In the genomic region with DNA sequence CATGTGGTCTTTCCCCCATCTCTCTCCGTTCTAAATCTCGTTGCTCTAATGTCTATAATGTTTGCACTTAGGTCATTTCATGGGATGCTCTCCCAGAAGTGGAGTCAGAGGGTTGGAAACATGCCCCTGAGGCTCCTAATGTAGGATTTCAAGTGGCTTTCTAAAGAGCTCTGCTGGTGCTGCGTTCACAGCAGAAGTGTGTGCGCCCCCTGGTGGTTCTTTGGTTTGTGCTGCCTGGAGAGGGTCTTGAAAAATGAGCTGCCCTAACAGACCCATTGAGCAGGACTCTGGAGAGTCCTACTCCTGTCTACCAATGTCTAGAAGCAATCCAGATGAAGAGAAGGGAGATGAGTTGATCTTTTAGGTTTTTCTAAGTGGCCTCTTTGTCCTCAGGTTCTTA, we compare ENCODE assay signal across 9 mouse cellular contexts. TPM values are rescaled to one million over a fixed set of nuclear protein-coding genes. Genes with fewer than 3 reads are reported as not detected.
DNase-seq lines count a peak whose midpoint lies in the region; ATAC-seq and TF ChIP-seq lines count a peak whose summit lies in the region.
"Had no signal": no experiment of that assay in that cellular context is flagged by ENCODE, and none has a peak within 500 bp of the region (broad histone marks: within the 10 kb centered on the region; RNA-seq: fewer than 3 reads in every experiment).

No protein-coding gene starts in this region.

- peak; percentile 73 for DNase-seq in kidney, adult 18-20 months
- DNase-seq in c-Kit-positive CD71-positive TER-119-negative erythroid progenitor cells, embryonic 14.5 days (ENCODE audit: low read depth): peak; percentile 49
- peak; percentile 93 for DNase-seq in kidney, postnatal 10 days
- DNase-seq in liver, embryonic 14.5 days (ENCODE audit: low read depth in 3 of 3, low spot score in 3 of 3): peak; percentile 33 to 43 (median 41)
- DNase-seq in ovary, postnatal 14 days (ENCODE audit: low spot score): peak; percentile 79
- DNase-seq in thymus, postnatal 10 days (ENCODE audit: low spot score in 2 of 2): peak; percentile 44 to 87

- no peak overlapping the region for H3K27ac ChIP-seq in kidney, embryonic 16.5 days (ENCODE audit: low read length)
- no peak overlapping the region for H3K27ac ChIP-seq in forebrain, embryonic 16.5 days (ENCODE audit: low read length)
- no peak overlapping the region for H3K27ac ChIP-seq in liver, embryonic 14.5 days
- H3K27ac ChIP-seq: stomach, embryonic 15.5 days had no signal

- H3K9ac ChIP-seq in kidney, embryonic 16.5 days (replicated peaks; ENCODE audit: low read length): no peak overlapping the region
- no peak overlapping the region for H3K9ac ChIP-seq in forebrain, embryonic 16.5 days (replicated peaks; ENCODE audit: low read depth, low read length)
- no peak overlapping the region for H3K9ac ChIP-seq in liver, embryonic 14.5 days (replicated peaks)
- H3K9ac ChIP-seq: stomach, embryonic 15.5 days had no signal

- H3K4me1 ChIP-seq in kidney, embryonic 16.5 days (ENCODE audit: insufficient read depth, low read length): no peaks in the 10 kb centered on the region
- peaks cover 11% of the 10 kb centered on the region for H3K4me1 ChIP-seq in forebrain, embryonic 16.5 days (replicated peaks; ENCODE audit: control insufficient read depth, insufficient read depth, low read length)
- peaks cover 0 to 1% of the 10 kb centered on the region in 2 experiments; a peak in 1 of 4 replicates for H3K4me1 ChIP-seq in liver, embryonic 14.5 days (replicated peaks; ENCODE audit: control insufficient read depth in 2 of 2, insufficient read depth in 2 of 2, low read length in 1 of 2)
- H3K4me1 ChIP-seq: stomach, embryonic 15.5 days had no signal

- ATAC-seq in kidney, embryonic 16.5 days (ENCODE audit: low FRiP score, low TSS enrichment): no peak
- peak; percentile 58 for ATAC-seq in forebrain, embryonic 16.5 days
- ATAC-seq in liver, embryonic 14.5 days (ENCODE audit: insufficient read depth): no peak

- H3K27me3 ChIP-seq in kidney, embryonic 16.5 days (ENCODE audit: insufficient read depth, low read length): no peaks in the 10 kb centered on the region
- H3K27me3 ChIP-seq in forebrain, embryonic 16.5 days (replicated peaks; ENCODE audit: control insufficient read depth, insufficient read depth, low read length): no peaks in the 10 kb centered on the region
- no peaks in the 10 kb centered on the region for H3K27me3 ChIP-seq in liver, embryonic 14.5 days (ENCODE audit: control insufficient read depth, insufficient read depth, low read length)
- H3K27me3 ChIP-seq: stomach, embryonic 15.5 days had no signal

- H3K4me2 ChIP-seq in kidney, embryonic 16.5 days (replicated peaks; ENCODE audit: low read depth, low read length): no peak overlapping the region
- H3K4me2 ChIP-seq in forebrain, embryonic 16.5 days (ENCODE audit: low read length): no peak overlapping the region
- H3K4me2 ChIP-seq in liver, embryonic 14.5 days (ENCODE audit: low read depth): no peak overlapping the region
- H3K4me2 ChIP-seq: stomach, embryonic 15.5 days had no signal

- WGBS in kidney, embryonic 16.5 days: 6% methylated on average over 4 of the region's 4 CpGs
- 5% methylated on average over 4 of the region's 4 CpGs for WGBS in forebrain, embryonic 16.5 days
- under 1% methylated on average over 4 of the region's 4 CpGs for WGBS in liver, embryonic 14.5 days (ENCODE audit: insufficient replicate concordance)

- peak; percentile 89 for TF ChIP-seq CTCF in liver, embryonic 14.5 days (IDR thresholded peaks at IDR 0.05; ENCODE audit: low read depth)

- H3K36me3 ChIP-seq in kidney, embryonic 16.5 days (ENCODE audit: insufficient read depth, low read length): no peaks in the 10 kb centered on the region
- H3K36me3 ChIP-seq in forebrain, embryonic 16.5 days (ENCODE audit: control insufficient read depth, insufficient read depth): no peaks in the 10 kb centered on the region
- H3K36me3 ChIP-seq in liver, embryonic 14.5 days (replicated peaks; ENCODE audit: control insufficient read depth, insufficient read depth, low read depth): no peaks in the 10 kb centered on the region
- H3K36me3 ChIP-seq: stomach, embryonic 15.5 days had no signal

- H3K9me3 ChIP-seq in kidney, embryonic 16.5 days (ENCODE audit: low read length): no peaks in the 10 kb centered on the region
- no peaks in the 10 kb centered on the region for H3K9me3 ChIP-seq in forebrain, embryonic 16.5 days (ENCODE audit: control insufficient read depth, low read length)
- no peaks in the 10 kb centered on the region for H3K9me3 ChIP-seq in liver, embryonic 14.5 days (ENCODE audit: control insufficient read depth, low read length)
- H3K9me3 ChIP-seq: stomach, embryonic 15.5 days had no signal

- no peak overlapping the region for H3K4me3 ChIP-seq in kidney, embryonic 16.5 days (ENCODE audit: low read length)
- no peak overlapping the region for H3K4me3 ChIP-seq in forebrain, embryonic 16.5 days (replicated peaks; ENCODE audit: low read length)
- no peak overlapping the region for H3K4me3 ChIP-seq in liver, embryonic 14.5 days (ENCODE audit: insufficient read depth in 1 of 2, low read depth in 2 of 2, low read length in 2 of 2)
- H3K4me3 ChIP-seq: stomach, embryonic 15.5 days had no signal

- no peak for TF ChIP-seq EP300 in liver, embryonic 14.5 days (IDR thresholded peaks at IDR 0.05; ENCODE audit: low read depth)

RNA-seq across cellular contexts. Expression of a gene that starts 41.8 kb away (rescaled TPM):
- not detected in 2 replicates for polyA plus RNA-seq in kidney, embryonic 16.5 days (2015; fragmentation: Nextera tagmentation; extraction: Ambion mirVana)
- polyA plus RNA-seq in forebrain, embryonic 16.5 days (2015; fragmentation: Nextera tagmentation; extraction: Ambion mirVana): not detected in 2 replicates
- 0.07 and 0.12 TPM in 2 replicates for polyA plus RNA-seq in liver, embryonic 14.5 days (2012; rRNA removed)
- polyA plus RNA-seq in liver, embryonic 14.5 days (2014; fragmentation: Nextera tagmentation; extraction: Ambion mirVana): not detected in 2 replicates
- polyA plus RNA-seq: stomach, embryonic 15.5 days had no signal

RNA-seq across cellular contexts. Expression of a gene that starts 55.5 kb away (rescaled TPM):
- not detected in 2 replicates for polyA plus RNA-seq in kidney, embryonic 16.5 days (2015; fragmentation: Nextera tagmentation; extraction: Ambion mirVana)
- not detected in 2 replicates for polyA plus RNA-seq in forebrain, embryonic 16.5 days (2015; fragmentation: Nextera tagmentation; extraction: Ambion mirVana)
- polyA plus RNA-seq in liver, embryonic 14.5 days (2012; rRNA removed): not detected in 2 replicates
- polyA plus RNA-seq in liver, embryonic 14.5 days (2014; fragmentation: Nextera tagmentation; extraction: Ambion mirVana): not detected in 2 replicates
- polyA plus RNA-seq: stomach, embryonic 15.5 days had no signal

Comparison
In these comparisons a context has a peak if more than half of its experiments do, and no peak if none do; other contexts are left out.
1. DNase-seq: peak in every context shown above with its lines; median percentile 93 in kidney, postnatal 10 days; 79 in ovary, postnatal 14 days; 73 in kidney, adult 18-20 months; 66 in thymus, postnatal 10 days; 49 in c-Kit-positive CD71-positive TER-119-negative erythroid progenitor cells, embryonic 14.5 days; 41 in liver, embryonic 14.5 days.